Mouse (Mus musculus) testis, adult 2 months (tissue): ENCODE data around the gene Scn3b.

Experiments used
- CTCF ChIP-seq: fragments of 200-500 bp; IDR thresholded peaks from 2 replicates; pipeline ENCODE4 v1.5.1; 2012; ENCODE audit warnings: low read depth, mild to moderate bottlenecking, inconsistent platforms, low read length, moderate library complexity; ENCODE audit not compliant: control insufficient read depth, insufficient read depth, insufficient replicate concordance
- POLR2A ChIP-seq: fragments of 200-500 bp; IDR thresholded peaks from 2 replicates; pipeline ENCODE4 v1.6.1; 2012; ENCODE audit warnings: low read depth, mild to moderate bottlenecking, inconsistent platforms, low read length, moderate library complexity; ENCODE audit not compliant: control insufficient read depth

- TF ChIP-seq CTCF (no peak), POLR2A (no peak)
Measured at GRCm38 (mm10) chr9:40337131-40337820, 68.3 kb downstream of the Scn3b start.
